Mouse (Mus musculus): ENCODE data around the gene Spock1.
"Not testable (repeated sequence)": the region's sequence is repeated elsewhere in the genome, so short reads cannot be mapped to it uniquely, and the experiment has no call there.

Gene Spock1

GRCm38 (mm10) chr13:57501552-57501951 is 406.6 kb downstream of the Spock1 start:
- DNase-seq (ENCODE audit: low spot score in 2 of 2), result no peak

GRCm38 (mm10) chr13:57496778-57497177 is 411.4 kb downstream of the Spock1 start:
- DNase-seq (ENCODE audit: low spot score in 2 of 2), result no peak

GRCm38 (mm10) chr13:57494838-57495237 is 413.3 kb downstream of the Spock1 start:
- DNase-seq (ENCODE audit: low spot score in 2 of 2), result no peak

- no peak for DNase-seq (ENCODE audit: low spot score in 2 of 2)
Measured at GRCm38 (mm10) chr13:57488926-57489325, 419.2 kb downstream of the Spock1 start.

GRCm38 (mm10) chr13:57484426-57485168 is 423.5 kb downstream of the Spock1 start:
- no peak for DNase-seq (ENCODE audit: low spot score in 2 of 2)

- peak in 1 of 2 experiments; percentile 52 for DNase-seq (ENCODE audit: low spot score in 2 of 2)
Measured at GRCm38 (mm10) chr13:57476700-57477099, 431.4 kb downstream of the Spock1 start.

- DNase-seq (ENCODE audit: low spot score in 2 of 2), result no peak
Measured at GRCm38 (mm10) chr13:57474068-57474467, 434.1 kb downstream of the Spock1 start.

- DNase-seq (ENCODE audit: low spot score in 2 of 2), result not testable (repeated sequence)
Measured at GRCm38 (mm10) chr13:57470922-57471321, 437.2 kb downstream of the Spock1 start.

GRCm38 (mm10) chr13:57459978-57460377 is 448.2 kb downstream of the Spock1 start:
- DNase-seq (ENCODE audit: low spot score in 2 of 2), result no peak

GRCm38 (mm10) chr13:57450189-57450821 is 457.8 kb downstream of the Spock1 start:
- DNase-seq (ENCODE audit: low spot score in 2 of 2), result peak in 1 of 2 experiments; percentile 21

- DNase-seq (ENCODE audit: low spot score in 2 of 2), result no peak
Measured at GRCm38 (mm10) chr13:57448906-57449305, 459.2 kb downstream of the Spock1 start.

GRCm38 (mm10) chr13:57444977-57445376 is 463.2 kb downstream of the Spock1 start:
- DNase-seq (ENCODE audit: low spot score in 2 of 2), result no peak

- no peak for DNase-seq (ENCODE audit: low spot score in 2 of 2)
Measured at GRCm38 (mm10) chr13:57440111-57440510, 468.0 kb downstream of the Spock1 start.

GRCm38 (mm10) chr13:57435726-57436220 is 472.4 kb downstream of the Spock1 start:
- no peak for DNase-seq (ENCODE audit: low spot score in 2 of 2)

GRCm38 (mm10) chr13:57433848-57434247 is 474.3 kb downstream of the Spock1 start:
- DNase-seq (ENCODE audit: low spot score in 2 of 2), result no peak

GRCm38 (mm10) chr13:57431815-57432214 is 476.3 kb downstream of the Spock1 start:
- no peak for DNase-seq (ENCODE audit: low spot score in 2 of 2)

- DNase-seq (ENCODE audit: low spot score in 2 of 2), result no peak
Measured at GRCm38 (mm10) chr13:57428840-57429239, 479.3 kb downstream of the Spock1 start.

- DNase-seq (ENCODE audit: low spot score in 2 of 2), result no peak
Measured at GRCm38 (mm10) chr13:57418781-57419180, 489.4 kb downstream of the Spock1 start.

GRCm38 (mm10) chr13:57414716-57415115 is 493.4 kb downstream of the Spock1 start:
- DNase-seq (ENCODE audit: low spot score in 2 of 2), result no peak

- no peak for DNase-seq (ENCODE audit: low spot score in 2 of 2)
Measured at GRCm38 (mm10) chr13:57407666-57408065, 500.5 kb downstream of the Spock1 start.

GRCm38 (mm10) chr13:57402386-57402785 is 505.7 kb downstream of the Spock1 start:
- no peak for DNase-seq (ENCODE audit: low spot score in 2 of 2)

GRCm38 (mm10) chr13:57372141-57372700 is 535.9 kb downstream of the Spock1 start:
- DNase-seq (ENCODE audit: low spot score in 2 of 2), result no peak

Measured in frontal cortex, postnatal 14 days (tissue).